Mouse (Mus musculus): ENCODE results near the gene Nsmce4a. TPM values are rescaled to one million over a fixed set of nuclear protein-coding genes. Genes with fewer than 3 reads are reported as not detected.

Nsmce4a gene
- polyA plus RNA-seq, 1 experiment from 2014 or later, result 79.4 TPM

Other genes starting within 250 kb of the Nsmce4a start
- gene Ate1, start 52.7 kb downstream of the Nsmce4a start, polyA plus RNA-seq (2015; fragmentation: Nextera tagmentation; extraction: Ambion mirVana), result 111 and 117 TPM in 2 replicates
- 68.7 TPM in 2 replicates for gene Tacc2, start 4.3 kb upstream of the Nsmce4a start, polyA plus RNA-seq (2015; fragmentation: Nextera tagmentation; extraction: Ambion mirVana)
- gene Btbd16, start 201.0 kb upstream of the Nsmce4a start, polyA plus RNA-seq (2015; fragmentation: Nextera tagmentation; extraction: Ambion mirVana), result not detected in 2 replicates

Data from midbrain, embryonic 15.5 days (tissue).